Mouse (Mus musculus): ENCODE results near the gene Ptma.

Gene Ptma

DNA sequence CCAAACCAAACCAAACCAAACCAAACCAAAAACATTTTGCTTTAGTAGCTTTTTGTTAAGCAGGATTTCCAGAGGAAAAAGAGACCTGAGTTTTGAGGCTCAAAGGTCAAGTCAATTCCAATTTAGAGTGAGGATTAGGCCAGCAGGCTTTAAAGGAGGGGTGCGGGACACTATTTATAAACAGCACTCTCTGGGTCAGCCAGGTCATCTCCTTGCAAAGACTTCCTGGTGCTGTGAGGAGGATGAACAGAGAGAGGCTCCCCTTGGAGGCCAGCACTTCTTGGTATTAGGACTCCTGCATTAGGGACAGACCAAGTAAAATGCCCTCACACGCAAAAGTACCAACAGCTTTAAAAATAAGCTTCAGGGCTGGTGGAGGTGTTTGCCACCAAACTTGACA, 25.4 kb downstream of the Ptma start:
- DNase-seq = no peak

DNA sequence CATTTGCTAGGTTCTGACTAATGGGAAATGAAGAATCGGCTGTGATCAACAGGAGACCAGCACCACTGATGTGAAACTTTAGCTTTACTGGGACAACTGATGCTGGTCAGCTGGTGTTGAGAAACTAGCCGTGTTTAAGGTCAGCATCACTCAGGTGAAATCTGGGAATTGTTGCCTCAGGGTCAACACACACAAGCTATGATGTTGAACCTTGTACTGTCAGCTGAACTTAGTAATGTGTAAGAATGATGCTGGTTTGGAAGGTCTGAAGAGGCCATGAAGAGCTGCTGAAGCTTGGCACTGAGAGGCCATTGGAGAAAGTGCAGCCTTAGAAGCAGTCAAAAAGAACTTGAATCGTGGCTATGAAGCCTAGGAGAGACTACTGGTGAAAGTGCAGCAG, 29.1 kb downstream of the Ptma start:
- DNase-seq = no peak

DNA sequence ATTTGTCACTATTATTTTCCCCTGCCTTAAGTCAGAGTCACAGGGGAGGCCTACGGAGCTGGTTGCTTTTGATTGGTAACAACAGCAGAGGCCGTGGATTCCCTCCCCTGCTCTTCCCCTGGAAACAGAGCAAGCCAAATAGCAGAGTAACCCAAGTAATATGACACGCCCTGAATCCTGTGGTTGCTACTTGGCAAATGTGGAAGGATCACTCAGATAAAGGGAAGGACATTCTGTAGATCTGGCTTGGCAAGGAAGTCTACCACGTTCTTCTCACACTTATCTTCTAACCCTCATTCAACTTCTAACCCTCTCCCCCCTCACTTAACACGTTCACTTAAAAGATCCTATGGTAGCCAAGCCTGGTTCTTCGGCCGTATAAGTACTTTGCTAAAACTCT, 31.3 kb downstream of the Ptma start:
- no peak for DNase-seq

DNA sequence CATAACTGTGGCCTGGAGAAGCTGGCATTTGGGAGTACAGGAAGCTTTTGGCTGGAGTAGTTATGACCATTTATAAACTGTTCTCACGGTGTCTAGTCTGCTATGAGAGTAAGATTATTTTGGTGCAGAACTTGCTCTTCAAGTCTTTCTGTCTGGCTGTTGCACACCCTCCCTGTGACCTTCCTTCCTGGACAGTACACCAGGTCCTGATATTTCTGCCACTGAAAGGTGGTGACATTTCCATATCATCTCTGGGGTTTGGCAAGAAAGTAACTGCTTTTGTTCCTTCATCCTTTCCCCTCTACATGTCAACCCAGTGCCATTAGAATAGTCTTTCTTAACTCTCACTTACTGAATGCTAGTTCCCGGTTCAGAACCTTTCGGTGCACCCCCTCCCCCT, 32.7 kb downstream of the Ptma start:
- DNase-seq = no peak

DNA sequence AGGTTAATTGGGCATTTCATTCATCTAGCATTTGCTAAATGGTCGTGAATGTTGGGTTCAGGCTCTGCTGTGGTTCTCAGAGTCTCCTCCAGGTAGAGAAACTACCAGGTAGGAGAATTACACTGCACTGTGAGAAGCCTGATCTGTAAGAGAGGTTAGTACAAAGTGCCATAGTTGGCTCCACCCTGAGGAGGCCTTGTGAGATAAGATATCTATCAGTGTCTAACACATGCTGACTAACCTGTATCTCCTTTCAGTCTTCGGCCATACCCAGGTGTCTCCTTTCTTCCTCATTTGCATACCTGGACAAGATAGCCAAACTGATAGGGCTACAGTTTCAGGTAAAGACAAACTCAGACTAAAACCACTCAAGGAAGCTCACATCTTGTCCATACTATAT, 36.1 kb downstream of the Ptma start:
- DNase-seq = no peak

DNA sequence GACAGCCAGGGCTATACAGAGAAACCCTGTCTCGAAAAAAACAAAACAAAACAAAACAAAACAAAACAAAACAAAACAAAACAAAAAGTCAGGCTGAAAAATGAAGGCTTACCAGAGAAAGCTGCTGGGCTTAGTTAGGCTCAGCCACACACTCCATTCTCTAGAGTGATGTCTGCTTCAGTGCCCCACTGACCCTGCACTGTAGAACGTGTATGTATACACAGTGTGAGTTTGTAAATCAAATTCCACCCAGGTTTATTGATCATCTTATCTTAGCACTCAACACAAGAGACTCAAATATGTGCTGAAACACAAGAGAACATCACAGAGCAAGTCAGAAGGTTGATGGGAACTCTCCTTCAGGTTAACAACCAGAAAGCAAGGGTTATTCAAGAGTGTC, 41.9 kb downstream of the Ptma start:
- DNase-seq = no peak

DNA sequence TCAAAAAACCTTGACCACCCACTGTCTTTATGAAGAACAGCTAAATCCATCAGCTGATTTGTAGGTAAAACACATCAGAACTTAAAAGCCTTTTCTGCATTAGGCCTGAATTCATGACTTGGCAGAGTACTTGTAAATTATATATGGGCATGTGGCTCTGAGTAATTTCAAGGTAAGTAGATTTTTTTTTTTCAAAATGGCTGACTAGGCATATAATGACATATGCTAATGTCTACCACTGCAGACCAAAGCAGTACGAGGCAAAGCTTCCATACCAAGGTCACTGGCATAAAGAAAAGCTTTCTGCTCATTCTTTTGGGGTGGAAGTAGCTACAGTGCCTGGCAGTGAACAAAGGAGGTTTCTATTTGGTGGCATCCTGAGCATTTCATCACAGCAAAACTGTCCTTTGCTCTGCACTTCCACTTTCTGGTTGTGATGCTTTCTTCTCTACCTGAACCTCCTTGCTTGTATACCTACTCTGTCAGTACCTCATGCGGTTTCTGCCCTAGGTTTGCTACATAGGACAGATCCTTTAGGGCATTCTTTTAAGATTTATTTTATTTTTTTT, 42.9 kb downstream of the Ptma start:
- DNase-seq = no peak

DNA sequence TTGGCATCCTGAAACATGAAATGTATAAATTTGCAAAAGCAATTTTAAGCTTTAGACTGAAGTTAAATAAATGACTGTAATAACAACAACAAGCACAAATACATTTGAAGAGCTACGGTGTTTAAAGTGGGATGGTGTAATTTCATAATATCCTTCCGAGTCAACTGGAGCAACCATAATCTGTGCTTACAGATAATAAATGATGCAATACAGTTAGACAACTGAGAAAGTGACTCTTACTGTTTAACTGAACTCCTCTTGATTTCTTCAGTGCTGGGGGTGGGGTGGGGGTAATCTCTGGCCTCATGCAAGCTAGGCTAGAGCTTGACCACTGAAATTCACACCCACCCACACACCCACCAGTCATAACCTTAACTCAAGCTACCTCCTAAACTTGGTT, 44.9 kb downstream of the Ptma start:
- DNase-seq = no peak

DNA sequence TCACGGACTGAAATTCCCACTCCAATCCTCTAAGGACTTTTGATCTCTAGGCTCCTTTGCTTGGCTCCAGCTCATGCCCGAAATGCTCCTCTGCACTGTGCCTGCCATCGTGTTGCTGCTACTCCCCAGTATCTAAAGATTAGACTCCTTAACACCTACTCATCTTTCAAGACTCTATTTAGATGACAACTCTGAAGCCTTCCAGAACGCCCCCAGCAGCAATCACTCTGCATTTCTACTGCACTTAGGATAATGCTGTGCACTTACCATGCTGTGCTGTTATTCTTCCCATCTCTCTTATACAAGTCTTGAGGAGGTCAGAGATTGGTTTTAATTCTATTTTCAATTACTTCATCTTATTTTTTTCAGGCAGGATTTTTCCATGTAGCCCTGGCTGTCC, 45.4 kb downstream of the Ptma start:
- no peak for DNase-seq

Measured in cerebellum, postnatal 10 days (tissue).